Mouse (Mus musculus) kidney, adult 2 months (tissue): ENCODE data around the gene Pld5. TPM values are rescaled to one million over a fixed set of nuclear protein-coding genes. Genes with fewer than 3 reads are reported as not detected.

ENCODE experiments used
- DNase-seq: peaks from one replicate; pipeline ENCODE4 v3.0.0; 2021
- H3K27ac ChIP-seq: fragments of 200-500 bp; 2 replicates; pipeline ENCODE4 v1.5.1; 2012; ENCODE audit warnings: low read depth, low read length, control low read depth, inconsistent platforms; ENCODE audit not compliant: insufficient read depth
- H3K27me3 ChIP-seq: fragments of 200-500 bp; replicated peaks from 2 replicates; pipeline ENCODE4 v1.6.1; 2012; ENCODE audit warnings: mild to moderate bottlenecking, moderate library complexity, low read length, inconsistent platforms; ENCODE audit not compliant: control insufficient read depth, insufficient read depth
- H3K36me3 ChIP-seq: fragments of 200-500 bp; 2 replicates; pipeline ENCODE4 v1.6.1; 2012; ENCODE audit warnings: mild to moderate bottlenecking, moderate library complexity, low read length, inconsistent platforms; ENCODE audit not compliant: control insufficient read depth, insufficient read depth
- H3K4me1 ChIP-seq: fragments of 200-500 bp; 2 replicates; pipeline ENCODE4 v1.6.1; 2011; ENCODE audit warnings: low read length; ENCODE audit not compliant: control insufficient read depth, insufficient read depth
- H3K4me3 ChIP-seq: fragments of 200-500 bp; 2 replicates; pipeline ENCODE4 v1.5.1; 2011; ENCODE audit warnings: mild to moderate bottlenecking, low read depth, low read length, control low read depth; ENCODE audit not compliant: insufficient read depth
- CTCF ChIP-seq: fragments of 200-500 bp; conservative IDR thresholded peaks from 2 replicates; pipeline ENCODE4 v1.5.1; 2011; ENCODE audit warnings: low read depth, mild to moderate bottlenecking, control low read depth, low read length, moderate library complexity, mixed read lengths; ENCODE audit not compliant: insufficient read depth, insufficient read length
- POLR2A ChIP-seq: fragments of 200-500 bp; IDR thresholded peaks from one replicate; pipeline ENCODE4 v1.6.1; 2011; ENCODE audit warnings: low read depth, low read length, control low read depth
- WGBS: fragments of 180-500 bp; shearing (Covaris S2); methylation state at CpG from one replicate; pipeline ENCODE4 v1.1.7; 2018; 5-methylcytosine and 5-hydroxymethylcytosine counted together
- polyA plus RNA-seq: library from polyadenylated mRNA; depleted of rRNA; stranded (reverse); fragments of >200 nt; gene quantifications from 2 replicates; pipeline ENCODE4 v1.2.3, GENCODE M21; 2012

Pld5 gene
- polyA plus RNA-seq, 1 experiment, result not detected

- TF ChIP-seq CTCF, result no peak
- no peak for TF ChIP-seq POLR2A
- H3K36me3 ChIP-seq, result no peaks in the 10 kb centered on the region
- no peak overlapping the region for H3K4me3 ChIP-seq
- no peaks in the 10 kb centered on the region for H3K4me1 ChIP-seq
- DNase-seq, result peak; percentile 9
- no peak overlapping the region for H3K27ac ChIP-seq
- no peaks in the 10 kb centered on the region for H3K27me3 ChIP-seq
- 21% methylated on average over 7 of the region's 7 CpGs for WGBS
Observed at GRCm38 (mm10) chr1:176098685-176099320, 176.3 kb downstream of the Pld5 start.

GRCm38 (mm10) chr1:176092119-176092518 lies 183.0 kb downstream of the Pld5 start:
- DNase-seq, result no peak
- no peaks in the 10 kb centered on the region for H3K36me3 ChIP-seq
- H3K4me1 ChIP-seq, result no peaks in the 10 kb centered on the region
- WGBS, result 68% methylated on average over 2 of the region's 2 CpGs
- H3K27ac ChIP-seq, result no peak overlapping the region
- TF ChIP-seq POLR2A (no peak), CTCF (no peak)
- no peaks in the 10 kb centered on the region for H3K27me3 ChIP-seq
- H3K4me3 ChIP-seq, result no peak overlapping the region

- Histone ChIP-seq H3K27ac (no peak overlapping the region), H3K4me3 (no peak overlapping the region), H3K27me3 (no peaks in the 10 kb centered on the region), H3K4me1 (no peaks in the 10 kb centered on the region), H3K36me3 (no peaks in the 10 kb centered on the region)
- no peak for DNase-seq
- 87% methylated on average over 3 of the region's 3 CpGs for WGBS
- TF ChIP-seq POLR2A (no peak), CTCF (no peak)
Observed at GRCm38 (mm10) chr1:176089382-176089781, 185.7 kb downstream of the Pld5 start.

- no peak for DNase-seq
- no peak for TF ChIP-seq CTCF
- no peak for TF ChIP-seq POLR2A
- 76% methylated on average over 13 of the region's 13 CpGs for WGBS
- Histone ChIP-seq H3K4me1 (no peaks in the 10 kb centered on the region), H3K27me3 (no peaks in the 10 kb centered on the region), H3K4me3 (no peak overlapping the region), H3K36me3 (no peaks in the 10 kb centered on the region), H3K27ac (no peak overlapping the region)
Observed at GRCm38 (mm10) chr1:176085952-176086648, 189.0 kb downstream of the Pld5 start.

- no peak for DNase-seq
- H3K4me1 ChIP-seq, result no peaks in the 10 kb centered on the region
- H3K27ac ChIP-seq, result no peak overlapping the region
- no peaks in the 10 kb centered on the region for H3K36me3 ChIP-seq
- H3K4me3 ChIP-seq, result no peak overlapping the region
- no peaks in the 10 kb centered on the region for H3K27me3 ChIP-seq
- 28% methylated on average over 4 of the region's 4 CpGs for WGBS
- TF ChIP-seq CTCF, result no peak
- no peak for TF ChIP-seq POLR2A
Observed at GRCm38 (mm10) chr1:176082306-176082705, 192.8 kb downstream of the Pld5 start.

DNA sequence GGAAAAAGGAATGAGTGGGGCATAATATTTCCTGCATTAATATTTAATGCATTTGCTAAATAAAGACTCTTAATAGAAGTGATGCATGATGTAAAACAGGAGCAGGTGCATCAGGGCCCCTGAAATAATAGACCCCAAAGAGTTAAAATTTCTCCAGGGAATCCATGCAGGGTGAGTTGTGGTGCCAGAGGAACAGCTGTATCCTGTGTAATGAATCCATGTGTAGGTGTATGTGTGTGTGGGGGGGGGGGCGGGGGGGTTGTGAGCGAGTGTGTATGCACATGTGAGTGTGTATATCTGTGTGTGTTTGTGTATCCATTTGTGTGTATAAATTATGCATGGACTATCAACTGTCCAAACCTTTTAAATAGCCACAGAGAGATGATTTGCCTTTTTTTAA lies 194.1 kb downstream of the Pld5 start:
- 52% methylated on average over 2 of the region's 2 CpGs for WGBS
- Histone ChIP-seq H3K27ac (no peak overlapping the region), H3K4me3 (no peak overlapping the region), H3K36me3 (no peaks in the 10 kb centered on the region), H3K4me1 (no peaks in the 10 kb centered on the region), H3K27me3 (no peaks in the 10 kb centered on the region)
- DNase-seq, result no peak
- TF ChIP-seq CTCF (no peak), POLR2A (no peak)

DNA sequence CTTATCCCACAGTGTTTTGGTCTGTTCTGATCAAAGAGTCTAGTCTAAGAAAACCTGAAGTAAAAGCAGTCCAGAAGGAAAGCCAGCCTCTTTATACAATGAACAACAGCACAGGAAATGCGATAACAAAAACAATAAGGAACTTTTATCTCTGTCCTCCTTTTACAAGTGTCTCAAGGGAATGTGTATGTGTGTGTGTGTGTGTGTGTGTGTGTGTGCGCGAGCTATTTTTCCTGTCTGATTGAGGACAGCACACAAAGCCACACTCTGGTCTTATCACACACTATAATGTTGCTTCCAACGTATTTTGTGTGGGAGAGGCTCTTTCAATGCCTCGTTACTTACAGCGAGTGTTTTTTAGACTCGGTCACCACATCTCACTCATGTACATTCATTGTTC lies 196.7 kb downstream of the Pld5 start:
- TF ChIP-seq CTCF (no peak), POLR2A (no peak)
- H3K36me3 ChIP-seq, result no peaks in the 10 kb centered on the region
- H3K27me3 ChIP-seq, result no peaks in the 10 kb centered on the region
- DNase-seq, result no peak
- WGBS, result 52% methylated on average over 7 of the region's 7 CpGs
- H3K4me3 ChIP-seq, result no peak overlapping the region
- H3K27ac ChIP-seq, result no peak overlapping the region
- no peaks in the 10 kb centered on the region for H3K4me1 ChIP-seq
